In the genomic region with DNA sequence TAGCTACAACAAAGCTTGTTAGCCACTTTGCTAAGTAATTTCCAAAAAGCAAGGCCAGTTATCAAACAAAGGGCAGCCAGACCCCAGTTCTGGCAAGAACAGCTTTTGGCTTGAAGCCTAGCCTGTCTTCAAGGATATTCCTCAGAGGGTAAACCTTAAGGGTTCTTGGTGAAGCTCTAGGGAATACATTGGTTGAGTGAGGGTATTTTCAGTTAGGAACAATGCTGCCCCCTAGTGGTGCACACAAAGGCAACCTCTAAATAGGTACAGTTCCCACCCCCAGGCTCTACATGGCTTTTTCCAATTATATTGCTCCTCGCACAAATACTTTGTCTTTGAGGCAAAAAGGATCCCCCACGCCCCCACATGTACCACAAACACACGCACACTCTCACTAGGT, we compare ENCODE assay signal across 9 mouse cellular contexts. TPM values are rescaled to one million over a fixed set of nuclear protein-coding genes. Genes with fewer than 3 reads are reported as not detected.
DNase-seq lines count a peak whose midpoint lies in the region; ATAC-seq and TF ChIP-seq lines count a peak whose summit lies in the region.
"Had no signal": no experiment of that assay in that cellular context is flagged by ENCODE, and none has a peak within 500 bp of the region (broad histone marks: within the 10 kb centered on the region; RNA-seq: fewer than 3 reads in every experiment).

No protein-coding gene starts in this region.

- no peak overlapping the region for H3K4me3 ChIP-seq in midbrain, embryonic 10.5 days
- no peak overlapping the region for H3K4me3 ChIP-seq in midbrain, embryonic 15.5 days
- H3K4me3 ChIP-seq in heart, postnatal 0 days (ENCODE audit: low read depth, low read length): no peak overlapping the region

- ATAC-seq in midbrain, embryonic 15.5 days (replicated peaks): no peak
- ATAC-seq in heart, postnatal 0 days (ENCODE audit: insufficient read depth, low read depth): peak; percentile 44; the same call in 1 of the 2 replicates

- WGBS in midbrain, embryonic 10.5 days: 24% methylated on average over 3 of the region's 3 CpGs
- 34% methylated on average over 3 of the region's 3 CpGs for WGBS in midbrain, embryonic 15.5 days
- 25% methylated on average over 3 of the region's 3 CpGs for WGBS in heart, postnatal 0 days

- DNase-seq in midbrain, embryonic 10.5 days (ENCODE audit: low spot score): peak; percentile 57
- DNase-seq in R1 (ENCODE audit: low read depth, low spot score): peak; percentile 81
- peak; percentile 55 to 71 for DNase-seq in cerebellum, postnatal 36 days
- peak; percentile 68 for DNase-seq in heart, postnatal 0 days (ENCODE audit: low spot score)
- peak; percentile 64 to 66 for DNase-seq in left cerebral cortex, postnatal 10 days (ENCODE audit: extremely low spot score in 1 of 2, low spot score in 2 of 2)
- DNase-seq in naive thymus-derived CD4-positive, alpha-beta T cell, adult 2 months (ENCODE audit: low read depth): peak; percentile 85
- DNase-seq in testis, postnatal 10 days (ENCODE audit: low spot score): peak; percentile 82

- H3K36me3 ChIP-seq in midbrain, embryonic 10.5 days: peaks cover 52% of the 10 kb centered on the region
- H3K36me3 ChIP-seq in midbrain, embryonic 15.5 days (replicated peaks): peaks cover 30% of the 10 kb centered on the region
- peaks cover 47% of the 10 kb centered on the region for H3K36me3 ChIP-seq in heart, postnatal 0 days (replicated peaks; ENCODE audit: control insufficient read depth, insufficient read depth, low read length)

- H3K9ac ChIP-seq in midbrain, embryonic 15.5 days: no peak overlapping the region
- no peak overlapping the region for H3K9ac ChIP-seq in heart, postnatal 0 days (replicated peaks; ENCODE audit: low read depth, low read length)

- no peaks in the 10 kb centered on the region for H3K4me1 ChIP-seq in midbrain, embryonic 10.5 days
- no peaks in the 10 kb centered on the region for H3K4me1 ChIP-seq in midbrain, embryonic 15.5 days
- no peaks in the 10 kb centered on the region for H3K4me1 ChIP-seq in heart, postnatal 0 days (ENCODE audit: control insufficient read depth, insufficient read depth)

- no peak overlapping the region for H3K27ac ChIP-seq in midbrain, embryonic 10.5 days (replicated peaks)
- no peak overlapping the region for H3K27ac ChIP-seq in midbrain, embryonic 15.5 days
- no peak overlapping the region for H3K27ac ChIP-seq in heart, postnatal 0 days (ENCODE audit: low read depth)

- H3K27me3 ChIP-seq in midbrain, embryonic 10.5 days (ENCODE audit: low read depth, poor library complexity, severe bottlenecking): no peaks in the 10 kb centered on the region
- no peaks in the 10 kb centered on the region for H3K27me3 ChIP-seq in midbrain, embryonic 15.5 days (replicated peaks)
- no peaks in the 10 kb centered on the region for H3K27me3 ChIP-seq in heart, postnatal 0 days (ENCODE audit: control insufficient read depth, insufficient read depth, low read length)

- no peak for TF ChIP-seq EP300 in heart, postnatal 0 days (IDR thresholded peaks at IDR 0.05; ENCODE audit: low read depth)

- TF ChIP-seq CTCF in heart, postnatal 0 days (IDR thresholded peaks at IDR 0.05; ENCODE audit: low read depth): peak; percentile 76

- no peaks in the 10 kb centered on the region for H3K9me3 ChIP-seq in midbrain, embryonic 10.5 days (replicated peaks)
- H3K9me3 ChIP-seq in midbrain, embryonic 15.5 days: no peaks in the 10 kb centered on the region
- no peaks in the 10 kb centered on the region for H3K9me3 ChIP-seq in heart, postnatal 0 days (replicated peaks; ENCODE audit: control insufficient read depth, low read length)

- intact Hi-C loops in left cerebral cortex, postnatal 10 days (cut with DNase I): loop anchor here (5.0 to 10.0 kb wide), 2 partner anchors 92 to 350 kb away; no protein-coding TSS in a partner anchor

- H3K4me2 ChIP-seq in midbrain, embryonic 15.5 days: no peak overlapping the region
- H3K4me2 ChIP-seq in heart, postnatal 0 days (ENCODE audit: low read depth, low read length): no peak overlapping the region

RNA-seq across cellular contexts. Expression of gene Adam8, which starts 2.3 kb away (rescaled TPM):
- 2.5 and 2.7 TPM in 2 replicates for polyA plus RNA-seq in midbrain, embryonic 10.5 days (2016; fragmentation: Nextera tagmentation; extraction: Ambion mirVana)
- polyA plus RNA-seq in midbrain, embryonic 15.5 days (2015; fragmentation: Nextera tagmentation; extraction: Ambion mirVana): 4.5 TPM in 2 replicates
- 5.4 and 83.4 TPM in 2 replicates for total RNA-seq in heart, postnatal 0 days (2014; rRNA removed; ENCODE audit: low replicate concordance)
- polyA plus RNA-seq in heart, postnatal 0 days (2015; fragmentation: Nextera tagmentation; extraction: Ambion mirVana): 0.31 and 1.2 TPM in 2 replicates
- total RNA-seq in left cerebral cortex, postnatal 10 days (2021): under 1 TPM; 0.81 to 0.89 TPM

RNA-seq across cellular contexts. Expression of gene 6430531B16Rik, which starts 16.1 kb away (rescaled TPM):
- 0.74 and 1.1 TPM in 2 replicates for polyA plus RNA-seq in midbrain, embryonic 10.5 days (2016; fragmentation: Nextera tagmentation; extraction: Ambion mirVana)
- 0.83 and 1.3 TPM in 2 replicates for polyA plus RNA-seq in midbrain, embryonic 15.5 days (2015; fragmentation: Nextera tagmentation; extraction: Ambion mirVana)
- total RNA-seq in heart, postnatal 0 days (2014; rRNA removed; ENCODE audit: low replicate concordance): not detected in 2 replicates
- 0.23 TPM in 1 of 2 replicates, not detected in the other for polyA plus RNA-seq in heart, postnatal 0 days (2015; fragmentation: Nextera tagmentation; extraction: Ambion mirVana)
- total RNA-seq in left cerebral cortex, postnatal 10 days (2021): under 1 TPM; 0.39 to 0.55 TPM

RNA-seq across cellular contexts. Expression of gene Zfp511, which starts 41.5 kb away (rescaled TPM):
- polyA plus RNA-seq in midbrain, embryonic 10.5 days (2016; fragmentation: Nextera tagmentation; extraction: Ambion mirVana): 42.6 and 43.8 TPM in 2 replicates
- polyA plus RNA-seq in midbrain, embryonic 15.5 days (2015; fragmentation: Nextera tagmentation; extraction: Ambion mirVana): 56.6 and 58.0 TPM in 2 replicates
- 23.6 and 44.3 TPM in 2 replicates for total RNA-seq in heart, postnatal 0 days (2014; rRNA removed; ENCODE audit: low replicate concordance)
- 22.9 and 23.9 TPM in 2 replicates for polyA plus RNA-seq in heart, postnatal 0 days (2015; fragmentation: Nextera tagmentation; extraction: Ambion mirVana)
- 10 to 100 TPM; 23.8 to 26.9 TPM for total RNA-seq in left cerebral cortex, postnatal 10 days (2021)

RNA-seq across cellular contexts. Expression of gene Tubgcp2, which starts 41.8 kb away (rescaled TPM):
- 74.0 and 80.0 TPM in 2 replicates for polyA plus RNA-seq in midbrain, embryonic 10.5 days (2016; fragmentation: Nextera tagmentation; extraction: Ambion mirVana)
- polyA plus RNA-seq in midbrain, embryonic 15.5 days (2015; fragmentation: Nextera tagmentation; extraction: Ambion mirVana): 61.3 and 62.6 TPM in 2 replicates
- total RNA-seq in heart, postnatal 0 days (2014; rRNA removed; ENCODE audit: low replicate concordance): 28.2 and 53.1 TPM in 2 replicates
- 21.8 and 24.5 TPM in 2 replicates for polyA plus RNA-seq in heart, postnatal 0 days (2015; fragmentation: Nextera tagmentation; extraction: Ambion mirVana)
- total RNA-seq in left cerebral cortex, postnatal 10 days (2021): 10 to 100 TPM; 40.9 to 44.2 TPM

RNA-seq across cellular contexts. Expression of gene Utf1, which starts 51.1 kb away (rescaled TPM):
- 0.16 TPM in 1 of 2 replicates, not detected in the other for polyA plus RNA-seq in midbrain, embryonic 10.5 days (2016; fragmentation: Nextera tagmentation; extraction: Ambion mirVana)
- not detected in 2 replicates for polyA plus RNA-seq in midbrain, embryonic 15.5 days (2015; fragmentation: Nextera tagmentation; extraction: Ambion mirVana)
- not detected in 2 replicates for total RNA-seq in heart, postnatal 0 days (2014; rRNA removed; ENCODE audit: low replicate concordance)
- not detected in 2 replicates for polyA plus RNA-seq in heart, postnatal 0 days (2015; fragmentation: Nextera tagmentation; extraction: Ambion mirVana)
- not detected for total RNA-seq in left cerebral cortex, postnatal 10 days (2021)
- polyA plus RNA-seq: gonadal fat pad, adult 2 months had no signal
